Mouse (Mus musculus) ovary, adult 10 weeks (tissue): Measurements from ENCODE around the gene Hsp90b1. TPM values are rescaled to one million over a fixed set of nuclear protein-coding genes. Genes with fewer than 3 reads are reported as not detected.

Experiments used
- polyA plus RNA-seq: library from polyadenylated mRNA; stranded (reverse); fragments of 350-450 nt; fragmentation: Illumina TruSeq; extraction: RNeasy Lipid Tissue Mini Kit (QIAGEN cat#74804); gene quantifications from one replicate; pipeline ENCODE4 v1.2.3, GENCODE M21; 2014

The Hsp90b1 gene
- polyA plus RNA-seq, result 2,850 TPM

DNA sequence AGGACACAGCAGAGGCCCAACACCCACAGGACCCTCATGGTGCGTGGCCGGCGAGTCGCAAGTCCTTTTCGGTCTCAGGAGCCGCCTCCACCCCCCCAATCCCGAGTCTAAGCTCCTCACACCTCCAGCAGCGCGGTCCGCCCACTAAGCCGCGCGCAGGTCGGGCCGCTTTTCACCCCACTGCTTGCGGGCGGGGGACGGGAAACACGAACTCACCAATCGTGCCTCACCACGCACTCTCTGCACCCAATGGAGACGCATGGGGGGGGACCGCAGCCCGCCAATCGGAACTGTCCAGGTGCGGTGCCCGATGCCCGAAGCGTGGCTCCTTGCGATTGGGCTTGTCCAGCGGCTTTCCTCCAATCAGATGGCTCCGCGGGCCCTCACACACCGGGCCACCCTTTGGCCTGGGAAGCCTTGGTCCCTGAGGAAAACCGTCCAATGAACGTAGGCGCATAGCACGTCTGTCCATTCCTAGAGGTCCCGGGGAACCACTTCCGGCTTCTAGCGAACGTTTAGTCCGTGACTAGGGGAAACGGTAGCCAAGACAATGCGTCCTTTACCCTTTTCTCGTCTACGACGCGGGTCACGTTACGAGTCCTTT lies at the start of gene Hsp90b1, which contains the start of gene Ttc41:
Gene Hsp90b1 (minus strand): TSS at position 192 of the 604 bp plus-strand sequence.
Gene Ttc41 (plus strand): TSS at position 494 of the 604 bp plus-strand sequence.

Other genes with a start within 250 kb of the Hsp90b1 start
- 0.14 TPM for gene Syn3, start 206.6 kb downstream of the Hsp90b1 start, polyA plus RNA-seq
- 2.6 TPM for gene Ttc41, start 302 bp upstream of the Hsp90b1 start, polyA plus RNA-seq
- gene Gm49358, start 58.5 kb upstream of the Hsp90b1 start, polyA plus RNA-seq, result 7.6 TPM
- 6.1 TPM for gene Nt5dc3, start 73.5 kb upstream of the Hsp90b1 start, polyA plus RNA-seq